Mouse (Mus musculus) liver, embryonic 12.5 days (tissue): Measurements from ENCODE around the gene Sltm. TPM values are rescaled to one million over a fixed set of nuclear protein-coding genes. Genes with fewer than 3 reads are reported as not detected.
"Not testable (repeated sequence)": the region's sequence is repeated elsewhere in the genome, so short reads cannot be mapped to it uniquely, and the experiment has no call there.

Source experiments
- ATAC-seq: fragments of 200-750 bp; cut with Nextera tagmentation; 2 replicates; pipeline ENCODE4 v1.8.0; 2017; ENCODE audit warnings: moderate number of reproducible peaks, mild to moderate bottlenecking, moderate library complexity
- H3K27ac ChIP-seq: fragments of 300-500 bp; sonication (generic); 2 replicates; pipeline ENCODE4 v1.5.1; 2016; ENCODE audit warnings: mild to moderate bottlenecking
- H3K27me3 ChIP-seq: fragments of 300-500 bp; sonication (generic); replicated peaks from 2 replicates; pipeline ENCODE4 v1.6.1; 2016; ENCODE audit warnings: mild to moderate bottlenecking, moderate library complexity
- H3K36me3 ChIP-seq: fragments of 300-500 bp; sonication (generic); 2 replicates; pipeline ENCODE4 v1.6.1; 2016; ENCODE audit warnings: mild to moderate bottlenecking, moderate library complexity
- H3K4me1 ChIP-seq: fragments of 300-500 bp; sonication (generic); 2 replicates; pipeline ENCODE4 v1.6.1; 2016
- H3K4me2 ChIP-seq: fragments of 300-500 bp; sonication (generic); 2 replicates; pipeline ENCODE4 v1.6.1; 2016; ENCODE audit warnings: mild to moderate bottlenecking, moderate library complexity
- H3K4me3 ChIP-seq: fragments of 300-500 bp; sonication (generic); 2 replicates; pipeline ENCODE4 v1.5.1; 2016; ENCODE audit warnings: mild to moderate bottlenecking, moderate library complexity
- H3K9ac ChIP-seq: fragments of 300-500 bp; sonication (generic); 2 replicates; pipeline ENCODE4 v1.6.1; 2016; ENCODE audit warnings: mild to moderate bottlenecking, moderate library complexity
- H3K9me3 ChIP-seq: fragments of 300-500 bp; sonication (generic); replicated peaks from 2 replicates; pipeline ENCODE4 v1.6.1; 2016; ENCODE audit warnings: mild to moderate bottlenecking, moderate library complexity
- WGBS: fragments of 180-500 bp; shearing (Covaris S2); methylation state at CpG from one replicate; pipeline ENCODE4 v1.1.7; 2016; ENCODE audit not compliant: insufficient replicate concordance; 5-methylcytosine and 5-hydroxymethylcytosine counted together
- polyA plus RNA-seq: library from polyadenylated mRNA; unstranded; fragments of >200 nt; fragmentation: Nextera tagmentation; extraction: Ambion mirVana; gene quantifications from 2 replicates; pipeline ENCODE4 v1.2.1, GENCODE M21; 2016

Gene Sltm
- polyA plus RNA-seq, 1 experiment from 2014 or later: 30.7 TPM

DNA sequence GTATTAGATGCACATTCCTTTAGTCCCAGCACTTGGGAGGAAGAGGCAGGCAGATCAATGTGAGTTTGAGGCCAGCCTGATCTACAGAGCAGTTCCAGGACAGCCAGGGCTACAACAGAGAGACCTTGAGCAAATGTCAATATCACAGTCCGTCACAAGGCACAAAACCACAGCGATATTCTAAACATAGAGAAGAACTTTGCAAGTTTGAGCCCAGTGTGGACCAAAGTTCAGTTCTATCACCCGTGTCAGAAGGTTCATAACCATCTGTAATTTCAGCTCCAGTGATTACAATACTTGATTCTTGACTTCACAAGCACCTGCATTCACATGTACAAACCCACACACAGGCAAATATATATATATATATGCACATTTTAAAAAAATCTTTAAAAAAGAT is 21.9 kb upstream of the Sltm start:
- H3K36me3 ChIP-seq: no peaks in the 10 kb centered on the region
- no peak overlapping the region for H3K4me2 ChIP-seq
- ATAC-seq: no peak
- no peaks in the 10 kb centered on the region for H3K27me3 ChIP-seq
- no peaks in the 10 kb centered on the region for H3K9me3 ChIP-seq
- no peaks in the 10 kb centered on the region for H3K4me1 ChIP-seq
- no peak overlapping the region for H3K4me3 ChIP-seq
- no peak overlapping the region for H3K27ac ChIP-seq
- no peak overlapping the region for H3K9ac ChIP-seq
- WGBS: 73% methylated on average over 3 of the region's 3 CpGs

GRCm38 (mm10) chr9:70523813-70524212 is 18.7 kb upstream of the Sltm start:
- no peaks in the 10 kb centered on the region for H3K27me3 ChIP-seq
- H3K9me3 ChIP-seq: no peaks in the 10 kb centered on the region
- H3K9ac ChIP-seq: no peak overlapping the region
- H3K36me3 ChIP-seq: no peaks in the 10 kb centered on the region
- no peak overlapping the region for H3K4me2 ChIP-seq
- H3K27ac ChIP-seq: no peak overlapping the region
- no peak for ATAC-seq
- no peak overlapping the region for H3K4me3 ChIP-seq
- H3K4me1 ChIP-seq: no peaks in the 10 kb centered on the region
- WGBS: 81% methylated on average over 3 of the region's 3 CpGs

GRCm38 (mm10) chr9:70524366-70524765 is 18.2 kb upstream of the Sltm start:
- no peak overlapping the region for H3K4me3 ChIP-seq
- no peak overlapping the region for H3K4me2 ChIP-seq
- no peaks in the 10 kb centered on the region for H3K4me1 ChIP-seq
- H3K27me3 ChIP-seq: no peaks in the 10 kb centered on the region
- WGBS: 59% methylated on average over 7 of the region's 7 CpGs
- no peak overlapping the region for H3K9ac ChIP-seq
- ATAC-seq: no peak
- no peaks in the 10 kb centered on the region for H3K9me3 ChIP-seq
- H3K27ac ChIP-seq: no peak overlapping the region
- H3K36me3 ChIP-seq: no peaks in the 10 kb centered on the region

DNA sequence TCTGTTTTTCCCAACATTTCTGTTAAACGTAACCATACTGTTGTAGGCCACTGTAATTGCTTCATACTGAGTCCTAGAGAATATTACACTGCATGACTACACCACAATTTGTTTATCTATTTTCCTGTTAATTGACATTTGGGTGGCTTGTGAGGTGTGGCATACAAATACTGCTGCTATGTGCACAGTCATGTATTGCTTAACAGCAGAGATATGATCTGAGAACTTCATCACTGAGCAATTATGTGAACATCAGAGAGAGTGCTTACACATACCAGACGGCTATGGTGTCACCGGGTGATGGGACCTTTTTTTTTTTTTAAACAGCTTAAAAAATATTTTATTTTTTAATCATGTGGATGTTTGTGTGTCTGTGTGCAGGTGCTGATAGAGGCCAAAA is 9.2 kb upstream of the Sltm start:
- no peak for ATAC-seq
- H3K4me1 ChIP-seq: no peaks in the 10 kb centered on the region
- no peak overlapping the region for H3K4me3 ChIP-seq
- H3K9ac ChIP-seq: no peak overlapping the region
- H3K4me2 ChIP-seq: no peak overlapping the region
- no peaks in the 10 kb centered on the region for H3K27me3 ChIP-seq
- H3K36me3 ChIP-seq: no peaks in the 10 kb centered on the region
- WGBS: 61% methylated on average over 3 of the region's 3 CpGs
- no peak overlapping the region for H3K27ac ChIP-seq
- H3K9me3 ChIP-seq: no peaks in the 10 kb centered on the region

DNA sequence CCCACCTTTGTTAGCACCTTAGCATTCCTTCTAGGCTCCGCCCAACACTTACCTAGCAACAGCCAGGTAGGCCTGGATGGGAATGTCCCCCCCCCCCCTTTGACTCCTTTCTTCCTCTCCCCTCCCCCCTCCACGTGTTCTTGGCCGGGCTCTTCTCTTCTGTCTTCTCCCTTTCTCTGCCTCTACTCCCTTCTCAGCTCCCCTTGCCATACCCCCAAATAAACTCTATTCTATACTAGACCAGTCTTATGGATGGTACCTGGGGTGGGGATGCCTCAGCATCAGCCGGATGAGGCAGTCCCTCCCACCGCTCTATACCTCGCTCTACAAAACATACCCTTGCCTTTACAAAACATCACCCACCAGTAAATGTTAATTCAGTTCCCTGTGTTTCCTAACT is 970 bp upstream of the Sltm start:
- WGBS: 13% methylated on average over 6 of the region's 6 CpGs
- Histone ChIP-seq H3K36me3 (peaks cover 7% of the 10 kb centered on the region; the same call in 1 of the 2 replicates), H3K4me1 (peaks cover 25% of the 10 kb centered on the region), H3K9me3 (no peaks in the 10 kb centered on the region), H3K4me3 (peak overlapping the region; percentile 90), H3K27me3 (no peaks in the 10 kb centered on the region), H3K4me2 (peak overlapping the region; percentile 98), H3K9ac (peak overlapping the region; percentile 79), H3K27ac (no peak overlapping the region)
- no peak for ATAC-seq

DNA sequence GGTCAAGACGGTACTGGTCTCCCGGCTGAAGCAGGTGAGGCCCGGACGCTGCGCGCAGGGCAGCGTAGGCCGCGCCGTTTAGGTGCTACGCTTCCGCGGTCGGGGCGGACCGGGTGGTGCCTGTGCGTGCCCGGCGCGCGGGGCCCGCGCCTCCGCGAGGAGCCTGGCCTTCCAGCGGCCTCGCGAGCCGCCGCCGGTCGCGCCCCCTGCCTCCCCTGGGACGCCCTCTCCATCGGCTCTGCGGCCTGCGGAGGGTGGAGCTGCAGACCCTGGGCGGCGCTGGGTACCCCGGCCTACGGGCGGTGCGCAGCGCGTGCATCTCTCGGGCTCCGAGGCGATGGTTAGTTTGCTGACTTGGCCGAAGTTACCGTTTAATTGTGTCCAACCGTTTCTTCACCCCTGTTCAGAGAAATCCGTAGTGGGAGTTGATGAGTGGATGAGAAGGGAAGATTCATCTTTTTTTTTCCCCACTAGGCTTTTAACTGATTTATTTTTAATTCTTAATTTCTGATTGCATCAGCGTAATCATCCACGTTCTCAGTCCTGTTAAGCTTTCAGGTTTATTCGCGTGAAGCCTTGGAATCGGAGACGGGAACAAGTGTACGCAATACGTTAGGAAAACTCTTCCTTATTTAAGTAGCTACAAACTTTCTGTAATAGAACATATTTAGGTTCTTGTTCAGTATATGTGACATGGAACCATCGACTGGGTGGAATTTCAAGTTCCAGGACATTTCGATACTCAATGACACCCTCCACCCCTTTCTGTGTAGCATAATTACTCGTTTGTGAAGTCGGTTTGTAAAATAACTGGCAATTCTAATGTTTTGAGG is 710 bp downstream of the Sltm start:
- H3K27ac ChIP-seq: peak overlapping the region; percentile 99
- H3K9ac ChIP-seq: peak overlapping the region; percentile 91
- peaks cover 14% of the 10 kb centered on the region for H3K36me3 ChIP-seq
- peak overlapping the region; percentile 98 for H3K4me2 ChIP-seq
- peak; percentile 78 for ATAC-seq
- H3K27me3 ChIP-seq: no peaks in the 10 kb centered on the region
- WGBS: under 1% methylated on average over 62 of the region's 64 CpGs
- H3K4me3 ChIP-seq: peak overlapping the region; percentile 90
- H3K4me1 ChIP-seq: peaks cover 25% of the 10 kb centered on the region
- H3K9me3 ChIP-seq: no peaks in the 10 kb centered on the region

- Histone ChIP-seq H3K4me1 (peaks cover 25% of the 10 kb centered on the region), H3K4me3 (peak overlapping the region; percentile 90), H3K4me2 (peak overlapping the region; percentile 98), H3K27ac (no peak overlapping the region; the same call in 1 of the 2 replicates), H3K9me3 (no peaks in the 10 kb centered on the region), H3K27me3 (no peaks in the 10 kb centered on the region), H3K9ac (peak overlapping the region; percentile 91), H3K36me3 (peaks cover 21% of the 10 kb centered on the region)
- WGBS: 54% methylated on average over 5 of the region's 5 CpGs
- no peak for ATAC-seq
Observed at GRCm38 (mm10) chr9:70543985-70544384, 1.4 kb downstream of the Sltm start.

DNA sequence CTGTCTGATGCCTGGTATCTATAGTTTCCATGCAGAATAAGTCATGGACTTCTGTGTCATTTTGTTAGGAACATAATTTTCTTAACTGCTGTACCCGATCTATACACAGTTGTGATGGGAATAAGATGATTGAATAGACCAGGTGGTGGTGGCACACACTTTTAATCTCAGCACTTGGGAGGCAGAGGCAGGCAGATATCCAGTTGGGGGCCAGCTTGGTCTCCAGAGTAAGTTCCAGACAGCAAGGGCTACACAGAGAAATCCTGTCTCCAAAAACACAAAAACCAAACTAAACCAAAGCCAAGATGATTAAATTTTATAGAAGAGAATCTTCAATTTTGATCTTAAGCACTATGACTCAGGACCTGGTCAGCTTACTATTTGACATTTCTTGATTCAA is 2.3 kb downstream of the Sltm start:
- H3K9ac ChIP-seq: no peak overlapping the region
- peaks cover 27% of the 10 kb centered on the region for H3K36me3 ChIP-seq
- H3K4me3 ChIP-seq: no peak overlapping the region
- WGBS: 45% methylated on average over 1 of the region's 1 CpGs
- no peak for ATAC-seq
- H3K9me3 ChIP-seq: no peaks in the 10 kb centered on the region
- H3K27ac ChIP-seq: no peak overlapping the region
- peaks cover 25% of the 10 kb centered on the region for H3K4me1 ChIP-seq
- H3K4me2 ChIP-seq: 0 out of 2 replicates have a peak overlapping the region, but pooled peaks have one; percentile 98
- H3K27me3 ChIP-seq: no peaks in the 10 kb centered on the region

DNA sequence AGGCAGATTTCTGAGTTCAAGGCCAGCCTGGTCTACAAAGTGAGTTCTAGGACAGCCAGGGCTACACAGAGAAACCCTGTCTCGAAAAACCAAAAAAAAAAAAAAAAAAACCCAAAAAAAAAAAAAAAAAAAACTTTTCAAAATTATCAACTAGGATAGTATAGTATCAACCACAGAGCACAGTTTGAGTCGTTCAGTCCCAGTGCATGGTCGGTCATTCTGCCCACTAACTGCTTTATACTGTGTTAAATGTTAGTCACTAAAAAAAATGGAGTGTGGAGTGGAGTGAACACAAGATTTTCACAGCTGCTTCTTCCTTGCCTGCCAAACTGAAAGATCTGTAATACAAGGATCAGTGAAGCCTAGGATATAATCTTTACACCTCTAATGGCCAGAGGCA is 4.0 kb downstream of the Sltm start:
- not testable (repeated sequence) for H3K9me3 ChIP-seq, H3K27me3 ChIP-seq, H3K9ac ChIP-seq, H3K27ac ChIP-seq, H3K4me3 ChIP-seq, H3K4me2 ChIP-seq, ATAC-seq
- H3K4me1 ChIP-seq: peaks cover 21% of the 10 kb centered on the region
- peaks cover 38% of the 10 kb centered on the region for H3K36me3 ChIP-seq
- 76% methylated on average over 3 of the region's 3 CpGs for WGBS

- ATAC-seq: no peak
- Histone ChIP-seq H3K36me3 (peaks cover 54% of the 10 kb centered on the region), H3K27me3 (no peaks in the 10 kb centered on the region), H3K9ac (no peak overlapping the region), H3K4me3 (no peak overlapping the region), H3K4me2 (no peak overlapping the region), H3K27ac (no peak overlapping the region), H3K9me3 (0 out of 2 replicates have a peak, but pooled peaks cover 2% of the 10 kb centered on the region), H3K4me1 (peaks cover 15% of the 10 kb centered on the region)
- 78% methylated on average over 4 of the region's 4 CpGs for whole genome bisulfite sequencing
Observed at GRCm38 (mm10) chr9:70548304-70548703, 5.8 kb downstream of the Sltm start.

GRCm38 (mm10) chr9:70551524-70551923 is 9.0 kb downstream of the Sltm start:
- 0 out of 2 replicates have a peak, but pooled peaks cover 2% of the 10 kb centered on the region for H3K9me3 ChIP-seq
- no peaks in the 10 kb centered on the region for H3K27me3 ChIP-seq
- no peak overlapping the region for H3K27ac ChIP-seq
- H3K4me2 ChIP-seq: no peak overlapping the region
- 81% methylated on average over 1 of the region's 1 CpGs for WGBS
- H3K4me3 ChIP-seq: no peak overlapping the region
- no peak overlapping the region for H3K9ac ChIP-seq
- no peak for ATAC-seq
- peaks cover 54% of the 10 kb centered on the region for H3K36me3 ChIP-seq
- no peaks in the 10 kb centered on the region for H3K4me1 ChIP-seq

- H3K4me1 ChIP-seq, H3K9ac ChIP-seq, H3K9me3 ChIP-seq, H3K4me3 ChIP-seq, ATAC-seq, H3K27me3 ChIP-seq, H3K4me2 ChIP-seq, H3K27ac ChIP-seq: not testable (repeated sequence)
- peaks cover 51% of the 10 kb centered on the region for H3K36me3 ChIP-seq
- WGBS: 81% methylated on average over 2 of the region's 2 CpGs
Observed at GRCm38 (mm10) chr9:70552233-70552632, 9.7 kb downstream of the Sltm start.
